Mouse (Mus musculus) G1E (cell line): ENCODE measurements around the gene Khsrp. TPM values are rescaled to one million over a fixed set of nuclear protein-coding genes. Genes with fewer than 3 reads are reported as not detected.

Source experiments
- ATAC-seq: 2 replicates; pipeline ENCODE4 v1.8.0; 2016; ENCODE audit warnings: mild to moderate bottlenecking; ENCODE audit not compliant: insufficient number of reproducible peaks, poor library complexity, low FRiP score, severe bottlenecking; ENCODE audit errors: extremely low read depth
- DNase-seq: peaks from one replicate; pipeline ENCODE4 v3.0.0; 2012; ENCODE audit warnings: low spot score
- H3K27me3 ChIP-seq: 2 replicates; pipeline ENCODE4 v1.6.1; 2012; ENCODE audit warnings: mild to moderate bottlenecking, low read length, inconsistent platforms; ENCODE audit not compliant: insufficient read depth
- H3K36me3 ChIP-seq: replicated peaks from 2 replicates; pipeline ENCODE3; 2012; ENCODE audit warnings: mild to moderate bottlenecking, inconsistent platforms
- H3K4me1 ChIP-seq: 2 replicates; pipeline ENCODE4 v1.6.1; 2012; ENCODE audit warnings: low read depth, low read length, inconsistent platforms, mixed read lengths; ENCODE audit not compliant: insufficient read depth
- H3K4me3 ChIP-seq: 2 replicates; pipeline ENCODE4 v1.5.1; 2012; ENCODE audit warnings: low read depth, mild to moderate bottlenecking, inconsistent platforms, low read length, moderate library complexity, mixed read lengths
- H3K9me3 ChIP-seq: replicated peaks from 2 replicates; pipeline ENCODE4 v1.6.1; 2012; ENCODE audit warnings: inconsistent platforms
- CTCF ChIP-seq: IDR thresholded peaks from 2 replicates; pipeline ENCODE4 v1.5.1; 2012; ENCODE audit warnings: low read depth, low read length, inconsistent platforms, mixed read lengths
- GATA1 ChIP-seq: IDR thresholded peaks from 2 replicates; pipeline ENCODE4 v1.6.1; 2012; ENCODE audit warnings: borderline replicate concordance, low read length, inconsistent platforms, mixed read lengths
- GATA2 ChIP-seq: IDR thresholded peaks from 2 replicates; pipeline ENCODE4 v1.6.1; 2012; ENCODE audit warnings: low read depth, low read length, inconsistent platforms, borderline replicate concordance
- POLR2AphosphoS5 ChIP-seq: IDR thresholded peaks from 2 replicates; pipeline ENCODE4 v1.6.1; 2012; ENCODE audit warnings: low read depth, low read length, inconsistent platforms; ENCODE audit not compliant: insufficient replicate concordance
- TAL1 ChIP-seq: conservative IDR thresholded peaks from 2 replicates; pipeline ENCODE4 v1.6.1; 2012; ENCODE audit warnings: low read depth, low read length, inconsistent platforms, mixed read lengths
- polyA plus RNA-seq: library from polyadenylated mRNA; stranded (reverse); fragments of >175 nt; gene quantifications from 2 replicates; pipeline ENCODE4 v1.2.3, GENCODE M21; 2012
- total RNA-seq, 2 experiments: library from RNA; stranded (forward) in 1 of 2; stranded (reverse) in 1 of 2; fragments of 200-1000 nt in 1 of 2; fragments of >200 nt in 1 of 2; fragmentation: Nextera tagmentation in 1 of 2; gene quantifications; 2 replicates each; pipeline ENCODE4 v1.2.3; 2014 to 2017

The Khsrp gene
- total and polyA plus RNA-seq, 3 experiments, result 63.6 to 302 (median 282) TPM

- Histone ChIP-seq H3K4me1 (peaks cover 74% of the 10 kb centered on the region), H3K4me3 (peak overlapping the region; percentile 54; the same call in 1 of the 2 replicates), H3K27me3 (no peaks in the 10 kb centered on the region), H3K9me3 (peaks cover 3% of the 10 kb centered on the region; the same call in 1 of the 2 replicates), H3K36me3 (peaks cover 97% of the 10 kb centered on the region)
- DNase-seq (peak; percentile 66), ATAC-seq (peak; percentile 88)
- TF ChIP-seq GATA2, result no peak
- TF ChIP-seq TAL1, result peak; percentile 78
Measured at GRCm38 (mm10) chr17:57003994-57004393, 27.3 kb downstream of the Khsrp start.

- peaks cover 85% of the 10 kb centered on the region for H3K36me3 ChIP-seq
- no peak overlapping the region for H3K4me3 ChIP-seq
- no peaks in the 10 kb centered on the region for H3K27me3 ChIP-seq
- DNase-seq, result no peak
- peaks cover 3% of the 10 kb centered on the region; the same call in 1 of the 2 replicates for H3K9me3 ChIP-seq
- no peak for ATAC-seq
- peaks cover 70% of the 10 kb centered on the region for H3K4me1 ChIP-seq
- TF ChIP-seq GATA1, result no peak
- no peak for TF ChIP-seq TAL1
- TF ChIP-seq CTCF, result no peak
- TF ChIP-seq GATA2, result no peak
- no peak for TF ChIP-seq POLR2AphosphoS5
Measured at GRCm38 (mm10) chr17:57001228-57001627, 30.1 kb downstream of the Khsrp start.

GRCm38 (mm10) chr17:56999968-57000609 is 31.2 kb downstream of the Khsrp start, which contains the start of gene Pspn:
TSS of gene Pspn (minus strand) at chr17:57000018.
- no peak for ATAC-seq
- Histone ChIP-seq H3K4me1 (peaks cover 64% of the 10 kb centered on the region), H3K27me3 (no peaks in the 10 kb centered on the region)

GRCm38 (mm10) chr17:56999414-56999813 is 31.9 kb downstream of the Khsrp start:
- peaks cover 87% of the 10 kb centered on the region for H3K36me3 ChIP-seq

More at GRCm38 (mm10) chr17:56999968-57000609, 31.2 kb downstream of the Khsrp start, which contains the start of gene Pspn:
- TF ChIP-seq GATA1 (no peak), CTCF (no peak), POLR2AphosphoS5 (no peak), GATA2 (no peak), TAL1 (no peak)
- Histone ChIP-seq H3K4me3 (0 out of 2 replicates have a peak within 1 kb of the TSS, but pooled peaks have one; percentile 8), H3K36me3 (peaks cover 85% of the 10 kb centered on the region), H3K9me3 (peaks cover 3% of the 10 kb centered on the region; the same call in 1 of the 2 replicates)
- no peak for DNase-seq

GRCm38 (mm10) chr17:56997029-56997667 is 34.2 kb downstream of the Khsrp start, which contains the start of gene Alkbh7:
TSS of gene Alkbh7 (plus strand) at chr17:56997339.
- ATAC-seq, result peak; percentile 100
- Histone ChIP-seq H3K27me3 (no peaks in the 10 kb centered on the region), H3K9me3 (peaks cover 3% of the 10 kb centered on the region; the same call in 1 of the 2 replicates), H3K4me1 (peaks cover 49% of the 10 kb centered on the region), H3K36me3 (peaks cover 87% of the 10 kb centered on the region), H3K4me3 (peak within 1 kb of the TSS; percentile 88)
- DNase-seq, result peak; percentile 95
- TF ChIP-seq TAL1 (no peak), GATA1 (no peak), POLR2AphosphoS5 (no peak), CTCF (peak; percentile 58), GATA2 (no peak)

More at GRCm38 (mm10) chr17:56999414-56999813, 31.9 kb downstream of the Khsrp start:
- no peak for TF ChIP-seq POLR2AphosphoS5
- TF ChIP-seq GATA1, result no peak
- TF ChIP-seq CTCF, result no peak
- no peak for TF ChIP-seq GATA2
- no peak for TF ChIP-seq TAL1
- H3K9me3 ChIP-seq, result peaks cover 3% of the 10 kb centered on the region; the same call in 1 of the 2 replicates
- no peak for ATAC-seq
- no peaks in the 10 kb centered on the region for H3K27me3 ChIP-seq
- 0 out of 2 replicates have a peak overlapping the region, but pooled peaks have one; percentile 8 for H3K4me3 ChIP-seq
- peaks cover 58% of the 10 kb centered on the region for H3K4me1 ChIP-seq
- no peak for DNase-seq

GRCm38 (mm10) chr17:56996506-56996905 is 34.8 kb downstream of the Khsrp start:
- H3K4me3 ChIP-seq, result no peak overlapping the region
- peaks cover 86% of the 10 kb centered on the region for H3K36me3 ChIP-seq
- peaks cover 3% of the 10 kb centered on the region; the same call in 1 of the 2 replicates for H3K9me3 ChIP-seq
- ATAC-seq (no peak), DNase-seq (no peak)
- TF ChIP-seq GATA2, result no peak
- peaks cover 47% of the 10 kb centered on the region for H3K4me1 ChIP-seq
- no peaks in the 10 kb centered on the region for H3K27me3 ChIP-seq

GRCm38 (mm10) chr17:56995046-56995445 is 36.3 kb downstream of the Khsrp start:
- no peak for ATAC-seq
- TF ChIP-seq GATA1 (no peak), CTCF (no peak)
- Histone ChIP-seq H3K36me3 (peaks cover 77% of the 10 kb centered on the region), H3K4me3 (no peak overlapping the region), H3K4me1 (peaks cover 49% of the 10 kb centered on the region), H3K27me3 (no peaks in the 10 kb centered on the region), H3K9me3 (peaks cover 3% of the 10 kb centered on the region; the same call in 1 of the 2 replicates)
- no peak for DNase-seq
